Mouse (Mus musculus): ENCODE measurements at regions not wholly inside any gene's neighbourhood (a gene's known extent, or its start where the extent isn't known, plus 50 kb on each side); places are given as distances from the start of the nearest gene placed in this dataset.

- TF ChIP-seq CTCF (IDR thresholded peaks at IDR 0.05; ENCODE audit: insufficient read depth, low read depth, low read length), result no peak
- TF ChIP-seq POLR2A (IDR thresholded peaks at IDR 0.05; ENCODE audit: insufficient read depth, low read depth, low read length), result no peak
Measured at GRCm38 (mm10) chr11:117540609-117541008, 56.4 kb downstream of the Gm11733 start.
